Mouse (Mus musculus): ENCODE data around the gene Nxph1.

- TF ChIP-seq CTCF (IDR thresholded peaks at IDR 0.05; ENCODE audit: low read depth, low read length) (no peak), EP300 (IDR thresholded peaks at IDR 0.05; ENCODE audit: insufficient read depth, low read depth, low read length) (no peak), POLR2A (IDR thresholded peaks at IDR 0.05; ENCODE audit: insufficient read depth, low read length) (no peak)
Observed at GRCm38 (mm10) chr6:9069913-9070312, 121.7 kb downstream of the Nxph1 start.

All from ES-Bruce4 (cell line).